Mouse (Mus musculus): ENCODE data around the gene Lgals7. TPM values are rescaled to one million over a fixed set of nuclear protein-coding genes. Genes with fewer than 3 reads are reported as not detected.

The Lgals7 gene
- polyA plus RNA-seq, 1 experiment: not detected

DNA sequence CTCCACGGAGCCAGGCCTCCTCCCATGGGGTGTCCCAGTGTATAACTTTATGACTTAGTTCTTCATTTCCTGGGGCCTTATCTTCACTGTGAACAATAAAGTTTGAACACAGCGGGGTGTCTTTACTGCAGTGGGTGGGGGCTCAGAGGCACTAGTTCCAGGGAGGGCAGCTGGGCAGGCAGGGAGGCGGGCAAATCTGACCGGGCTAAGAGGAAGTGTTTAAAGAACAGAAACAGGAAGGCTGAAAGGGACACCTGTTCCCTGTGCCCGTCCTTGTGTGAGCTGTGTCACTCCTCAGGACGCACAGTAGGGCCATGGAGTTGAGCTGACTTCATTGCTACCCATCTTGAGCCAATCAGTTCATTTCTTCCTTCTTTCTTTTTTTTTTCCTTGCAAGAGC is 31.5 kb upstream of the Lgals7 start:
- no peaks in the 10 kb centered on the region for H3K4me1 ChIP-seq (ENCODE audit: control insufficient read depth, insufficient read depth, low read length)
- no peaks in the 10 kb centered on the region for H3K27me3 ChIP-seq (ENCODE audit: control insufficient read depth, insufficient read depth, low read length)
- H3K27ac ChIP-seq (ENCODE audit: insufficient read depth, low read length): no peak overlapping the region
- no peak for DNase-seq
- TF ChIP-seq POLR2A (IDR thresholded peaks at IDR 0.05; ENCODE audit: borderline replicate concordance, insufficient read depth, low read length): no peak
- TF ChIP-seq CTCF (IDR thresholded peaks at IDR 0.05; ENCODE audit: borderline replicate concordance, insufficient read depth, low read depth, low read length): no peak
- WGBS: 77% methylated on average over 6 of the region's 6 CpGs
- no peak overlapping the region for H3K4me3 ChIP-seq (replicated peaks; ENCODE audit: insufficient read depth, low read depth, low read length)

DNA sequence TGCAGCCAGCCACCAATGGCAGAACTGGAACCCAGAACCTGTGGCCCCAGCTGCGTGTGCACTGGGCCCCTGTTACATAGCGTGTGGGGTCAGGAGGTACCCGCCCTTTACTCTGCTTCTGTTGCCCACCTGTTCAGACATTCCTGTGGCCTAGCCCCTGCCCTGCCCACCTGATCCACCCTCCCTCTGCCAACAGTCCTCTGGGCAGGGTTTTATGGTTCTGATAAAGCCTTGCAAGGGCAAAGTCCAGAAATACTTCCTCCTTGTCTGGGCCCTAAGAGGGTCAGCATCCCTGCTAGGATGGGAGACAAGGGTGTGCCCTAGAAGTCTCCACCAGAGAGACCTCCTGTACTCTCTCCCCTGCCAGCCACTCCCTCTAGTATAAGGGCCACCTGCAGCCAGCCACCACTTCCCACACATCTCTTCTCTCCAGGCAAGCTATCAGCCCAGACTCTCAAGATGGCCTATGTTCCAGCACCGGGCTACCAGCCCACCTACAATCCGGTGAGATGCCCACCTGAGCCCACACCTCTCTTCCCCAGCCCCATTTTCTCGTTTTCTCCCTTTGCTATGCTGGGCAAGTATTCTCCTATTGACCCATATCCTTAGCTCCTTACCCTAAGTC is 29.8 kb upstream of the Lgals7 start, which contains the start of gene Lgals4:
Gene Lgals4, plus strand, starts transcription at position 132 of the 625 bp plus-strand sequence.
- no peak for DNase-seq
- 81% methylated on average over 6 of the region's 6 CpGs for WGBS
- no peaks in the 10 kb centered on the region for H3K4me1 ChIP-seq (ENCODE audit: control insufficient read depth, insufficient read depth, low read length)
- no peak for TF ChIP-seq POLR2A (IDR thresholded peaks at IDR 0.05; ENCODE audit: borderline replicate concordance, insufficient read depth, low read length)
- no peak for TF ChIP-seq CTCF (IDR thresholded peaks at IDR 0.05; ENCODE audit: borderline replicate concordance, insufficient read depth, low read depth, low read length)
- no peak within 1 kb of the TSS for H3K27ac ChIP-seq (ENCODE audit: insufficient read depth, low read length)
- no peak within 1 kb of the TSS for H3K4me3 ChIP-seq (replicated peaks; ENCODE audit: insufficient read depth, low read depth, low read length)
- H3K27me3 ChIP-seq (ENCODE audit: control insufficient read depth, insufficient read depth, low read length): no peaks in the 10 kb centered on the region

DNA sequence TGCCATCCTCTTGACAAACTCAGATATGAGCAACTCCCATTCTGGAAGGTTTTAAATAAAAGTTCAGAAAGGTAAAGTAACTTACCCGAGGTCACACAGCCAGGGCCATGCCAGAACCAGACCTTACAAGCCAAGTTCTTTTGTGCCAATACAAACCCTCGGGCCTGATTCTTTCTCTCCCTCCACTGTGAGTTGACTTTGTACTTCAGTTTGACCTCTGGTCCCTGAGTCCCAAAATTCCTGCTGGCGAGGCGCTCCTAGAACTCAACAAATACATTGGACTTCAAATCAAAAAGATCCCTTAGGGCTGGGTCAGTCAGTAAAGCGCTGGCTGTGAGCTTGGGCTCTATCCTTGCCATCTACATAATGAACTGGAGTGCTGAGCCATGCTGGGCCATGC is 26.7 kb upstream of the Lgals7 start:
- Histone ChIP-seq H3K27ac (ENCODE audit: insufficient read depth, low read length) (no peak overlapping the region), H3K4me3 (replicated peaks; ENCODE audit: insufficient read depth, low read depth, low read length) (no peak overlapping the region), H3K27me3 (ENCODE audit: control insufficient read depth, insufficient read depth, low read length) (no peaks in the 10 kb centered on the region), H3K4me1 (ENCODE audit: control insufficient read depth, insufficient read depth, low read length) (no peaks in the 10 kb centered on the region)
- WGBS: 81% methylated on average over 5 of the region's 5 CpGs
- no peak for DNase-seq
- TF ChIP-seq CTCF (IDR thresholded peaks at IDR 0.05; ENCODE audit: borderline replicate concordance, insufficient read depth, low read depth, low read length): no peak
- TF ChIP-seq POLR2A (IDR thresholded peaks at IDR 0.05; ENCODE audit: borderline replicate concordance, insufficient read depth, low read length): no peak

DNA sequence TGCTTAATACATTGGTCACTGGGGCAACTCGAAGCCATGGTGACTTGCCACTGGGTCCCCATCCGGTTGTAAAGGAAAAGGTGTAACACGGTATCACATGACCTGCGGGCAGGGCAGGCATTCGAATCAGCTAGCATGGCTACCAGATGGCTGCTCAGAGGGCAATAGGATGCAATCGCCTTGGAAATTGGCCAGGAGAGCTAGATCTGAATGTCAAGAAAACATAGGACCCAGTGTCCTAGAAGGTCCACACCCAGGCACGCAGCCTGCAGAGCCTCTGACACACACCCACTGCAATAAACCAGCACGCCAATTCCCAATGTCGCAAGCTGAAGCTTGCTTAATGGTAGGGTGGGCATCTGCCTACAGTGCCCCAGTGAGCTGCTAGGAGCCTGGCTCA is 25.3 kb upstream of the Lgals7 start:
- H3K27ac ChIP-seq (ENCODE audit: insufficient read depth, low read length): no peak overlapping the region
- no peaks in the 10 kb centered on the region for H3K4me1 ChIP-seq (ENCODE audit: control insufficient read depth, insufficient read depth, low read length)
- no peaks in the 10 kb centered on the region for H3K27me3 ChIP-seq (ENCODE audit: control insufficient read depth, insufficient read depth, low read length)
- WGBS: 34% methylated on average over 9 of the region's 9 CpGs
- H3K4me3 ChIP-seq (replicated peaks; ENCODE audit: insufficient read depth, low read depth, low read length): no peak overlapping the region
- DNase-seq: no peak
- no peak for TF ChIP-seq POLR2A (IDR thresholded peaks at IDR 0.05; ENCODE audit: borderline replicate concordance, insufficient read depth, low read length)
- no peak for TF ChIP-seq CTCF (IDR thresholded peaks at IDR 0.05; ENCODE audit: borderline replicate concordance, insufficient read depth, low read depth, low read length)

DNA sequence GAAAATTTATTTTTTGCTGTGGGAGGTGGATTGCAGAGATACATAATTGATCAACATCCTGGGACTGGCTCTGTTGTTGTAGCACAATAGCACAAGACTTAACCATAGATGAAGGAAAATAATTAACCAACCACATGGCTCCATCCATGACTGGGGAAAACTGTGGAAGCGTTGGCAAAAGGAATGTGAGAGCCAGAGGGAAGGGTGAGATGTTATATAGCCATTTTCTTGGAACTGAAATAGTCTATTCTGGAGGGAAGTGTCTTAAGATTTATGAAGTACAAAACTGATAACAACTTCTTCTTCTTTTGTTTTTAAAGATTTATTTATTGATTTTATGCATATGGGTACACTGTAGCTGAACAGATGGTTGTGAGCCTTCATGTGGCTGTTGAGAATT is 16.4 kb upstream of the Lgals7 start:
- H3K4me1 ChIP-seq (ENCODE audit: control insufficient read depth, insufficient read depth, low read length): no peaks in the 10 kb centered on the region
- H3K4me3 ChIP-seq (replicated peaks; ENCODE audit: insufficient read depth, low read depth, low read length): no peak overlapping the region
- DNase-seq: no peak
- H3K27me3 ChIP-seq (ENCODE audit: control insufficient read depth, insufficient read depth, low read length): no peaks in the 10 kb centered on the region
- WGBS: 75% methylated on average over 1 of the region's 1 CpGs
- H3K27ac ChIP-seq (ENCODE audit: insufficient read depth, low read length): no peak overlapping the region
- TF ChIP-seq CTCF (IDR thresholded peaks at IDR 0.05; ENCODE audit: borderline replicate concordance, insufficient read depth, low read depth, low read length) (no peak), POLR2A (IDR thresholded peaks at IDR 0.05; ENCODE audit: borderline replicate concordance, insufficient read depth, low read length) (no peak)

DNA sequence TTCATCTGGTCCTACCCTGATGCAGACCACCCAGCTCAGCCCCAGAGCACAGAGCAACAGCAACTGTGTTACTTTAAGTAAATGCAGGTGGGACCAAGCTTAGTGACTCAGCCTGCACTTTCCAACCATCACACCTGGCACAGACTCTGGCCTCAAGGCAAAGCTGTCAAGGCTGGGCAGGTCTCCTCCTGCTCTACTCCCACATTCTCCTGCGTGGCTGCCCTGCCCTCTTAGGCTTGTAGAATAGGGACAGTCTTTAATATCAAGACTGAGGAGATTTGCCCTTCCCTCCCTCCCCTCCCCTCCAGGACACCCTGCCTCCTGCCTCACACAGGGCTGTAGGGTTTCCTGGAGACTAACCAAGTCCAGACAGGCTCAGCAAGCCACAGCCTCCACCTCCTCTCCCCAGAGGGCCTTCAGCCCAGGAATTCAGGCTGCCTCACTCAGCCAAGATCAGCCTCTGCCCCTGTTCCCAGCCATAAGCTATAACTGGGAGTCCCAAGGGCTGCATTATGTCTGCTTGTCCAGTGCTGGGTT is 13.9 kb upstream of the Lgals7 start:
- Histone ChIP-seq H3K4me3 (replicated peaks; ENCODE audit: insufficient read depth, low read depth, low read length) (no peak overlapping the region), H3K27ac (ENCODE audit: insufficient read depth, low read length) (no peak overlapping the region), H3K27me3 (ENCODE audit: control insufficient read depth, insufficient read depth, low read length) (no peaks in the 10 kb centered on the region), H3K4me1 (ENCODE audit: control insufficient read depth, insufficient read depth, low read length) (no peaks in the 10 kb centered on the region)
- 50% methylated on average over 1 of the region's 1 CpGs for WGBS
- TF ChIP-seq POLR2A (IDR thresholded peaks at IDR 0.05; ENCODE audit: borderline replicate concordance, insufficient read depth, low read length): no peak
- TF ChIP-seq CTCF (IDR thresholded peaks at IDR 0.05; ENCODE audit: borderline replicate concordance, insufficient read depth, low read depth, low read length): no peak
- DNase-seq: no peak

DNA sequence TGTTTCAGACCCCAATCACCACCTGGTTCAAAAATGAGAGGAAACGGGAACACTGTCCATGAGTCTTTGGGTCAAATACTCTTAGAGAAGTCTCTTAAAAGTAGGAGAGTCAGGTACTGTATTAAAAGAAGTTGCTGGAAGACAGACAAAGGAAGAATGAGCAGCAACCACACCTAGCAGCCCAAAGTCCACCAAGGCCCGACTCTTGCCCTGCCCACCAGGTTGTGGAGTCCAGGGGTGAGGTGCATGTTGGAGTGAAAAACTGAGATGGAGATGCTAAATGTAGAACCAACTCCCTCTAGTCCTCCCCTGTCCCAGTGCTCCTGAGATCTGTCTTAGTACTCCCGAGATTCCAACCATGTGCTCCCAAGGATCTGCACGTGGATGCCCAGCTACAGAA is 13.0 kb upstream of the Lgals7 start:
- TF ChIP-seq CTCF (IDR thresholded peaks at IDR 0.05; ENCODE audit: borderline replicate concordance, insufficient read depth, low read depth, low read length) (no peak), POLR2A (IDR thresholded peaks at IDR 0.05; ENCODE audit: borderline replicate concordance, insufficient read depth, low read length) (no peak)
- no peaks in the 10 kb centered on the region for H3K4me1 ChIP-seq (ENCODE audit: control insufficient read depth, insufficient read depth, low read length)
- no peak for DNase-seq
- H3K4me3 ChIP-seq (replicated peaks; ENCODE audit: insufficient read depth, low read depth, low read length): no peak overlapping the region
- H3K27me3 ChIP-seq (ENCODE audit: control insufficient read depth, insufficient read depth, low read length): no peaks in the 10 kb centered on the region
- H3K27ac ChIP-seq (ENCODE audit: insufficient read depth, low read length): no peak overlapping the region
- 83% methylated on average over 4 of the region's 4 CpGs for WGBS

DNA sequence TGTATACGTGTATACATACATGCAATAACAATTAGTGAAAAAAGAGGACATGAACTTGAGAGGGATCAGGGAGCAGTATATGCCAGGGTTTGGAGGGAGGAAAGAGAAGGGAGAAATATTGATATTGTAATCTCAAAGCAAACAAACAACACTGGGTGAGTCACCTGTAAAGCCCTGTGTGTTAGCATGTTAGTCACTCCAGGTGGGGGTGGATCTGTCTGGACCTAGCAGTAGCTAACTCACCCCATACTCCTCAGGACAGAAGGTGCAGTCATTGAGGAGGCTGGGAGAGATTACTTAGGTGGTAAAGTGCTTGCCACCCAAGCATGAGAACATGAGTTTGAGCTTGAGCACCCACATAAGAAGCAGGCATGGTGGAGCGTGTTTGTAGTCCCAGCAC is 3.7 kb upstream of the Lgals7 start:
- H3K4me3 ChIP-seq (replicated peaks; ENCODE audit: insufficient read depth, low read depth, low read length): no peak overlapping the region
- no peak overlapping the region for H3K27ac ChIP-seq (ENCODE audit: insufficient read depth, low read length)
- WGBS: 88% methylated on average over 2 of the region's 2 CpGs
- H3K27me3 ChIP-seq (ENCODE audit: control insufficient read depth, insufficient read depth, low read length): no peaks in the 10 kb centered on the region
- H3K4me1 ChIP-seq (ENCODE audit: control insufficient read depth, insufficient read depth, low read length): no peaks in the 10 kb centered on the region
- DNase-seq: no peak
- TF ChIP-seq POLR2A (IDR thresholded peaks at IDR 0.05; ENCODE audit: borderline replicate concordance, insufficient read depth, low read length): no peak
- no peak for TF ChIP-seq CTCF (IDR thresholded peaks at IDR 0.05; ENCODE audit: borderline replicate concordance, insufficient read depth, low read depth, low read length)

All from cerebellum, adult 2 months (tissue).